Mouse (Mus musculus) G1E-ER4 (cell line): ENCODE measurements around the gene Smad6. TPM values are rescaled to one million over a fixed set of nuclear protein-coding genes. Genes with fewer than 3 reads are reported as not detected.

ENCODE experiments used
- GATA1 ChIP-seq: IDR thresholded peaks from one replicate; pipeline ENCODE4 v1.8.0; 2012; ENCODE audit warnings: low read length, inconsistent platforms
- polyA plus RNA-seq: library from polyadenylated mRNA; stranded (reverse); fragments of >175 nt; gene quantifications from 2 replicates; pipeline ENCODE4 v1.2.3, GENCODE M21; 2012

Smad6 gene
- polyA plus RNA-seq, result 11.2 and 14.2 TPM in 2 replicates

DNA sequence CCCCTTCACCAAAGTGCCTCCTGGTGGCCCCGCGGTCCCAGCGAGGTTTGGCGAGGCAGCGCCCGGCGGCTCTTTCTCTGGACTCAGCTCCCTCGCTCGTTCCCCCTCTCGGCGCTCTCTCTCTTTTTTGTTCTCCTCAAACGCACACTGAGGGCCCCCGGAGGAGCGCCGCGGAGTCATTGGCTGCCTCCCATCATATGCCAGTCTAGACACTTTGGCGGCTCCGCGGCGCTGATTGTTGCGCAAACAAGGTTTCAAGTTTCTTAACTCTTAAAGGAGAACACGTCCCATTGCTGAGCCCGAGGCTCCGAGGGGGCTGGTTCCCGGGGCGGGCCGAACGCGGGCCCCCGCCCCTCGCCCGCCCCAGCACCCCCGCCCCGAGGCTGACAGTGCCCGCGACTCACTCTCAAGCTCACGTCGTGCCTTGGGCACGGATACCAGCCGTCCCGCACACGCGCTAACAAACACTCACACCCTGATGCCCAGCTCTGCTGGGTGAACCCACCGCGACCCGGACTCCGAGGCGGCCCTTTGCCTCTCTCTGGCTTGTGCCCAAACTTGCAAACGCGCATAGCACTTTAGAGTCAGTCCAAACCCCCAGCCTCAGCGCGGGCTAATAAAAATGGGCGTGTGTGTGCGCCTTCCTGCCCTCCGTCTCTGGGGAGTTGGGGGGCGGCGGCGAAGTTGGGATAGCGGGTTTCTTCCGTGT, at the start of gene Smad6:
Smad6 (minus strand) TSS at position 207 of the 709 bp plus-strand sequence.
- no peak for TF ChIP-seq GATA1

DNA sequence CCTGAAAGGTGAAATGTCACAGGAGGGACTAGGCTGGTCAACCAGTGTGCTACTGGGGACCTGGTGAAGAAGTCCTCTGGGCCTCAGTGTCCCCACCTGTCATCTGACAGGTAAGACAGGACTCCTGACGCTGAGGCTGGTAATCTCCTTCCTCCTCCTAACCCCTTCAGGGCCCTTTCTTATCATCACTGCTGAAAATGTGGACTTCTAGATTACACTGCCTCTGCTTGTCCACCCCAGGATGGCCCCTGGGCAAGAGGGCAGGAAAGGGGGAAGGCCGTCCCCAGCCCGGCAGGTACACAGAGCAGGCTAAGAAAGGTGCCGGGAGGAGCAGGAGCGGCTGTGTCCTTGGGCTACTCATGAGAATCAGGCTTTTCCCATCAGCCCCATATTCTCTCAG, 48.8 kb upstream of the Smad6 start:
- TF ChIP-seq GATA1, result no peak

DNA sequence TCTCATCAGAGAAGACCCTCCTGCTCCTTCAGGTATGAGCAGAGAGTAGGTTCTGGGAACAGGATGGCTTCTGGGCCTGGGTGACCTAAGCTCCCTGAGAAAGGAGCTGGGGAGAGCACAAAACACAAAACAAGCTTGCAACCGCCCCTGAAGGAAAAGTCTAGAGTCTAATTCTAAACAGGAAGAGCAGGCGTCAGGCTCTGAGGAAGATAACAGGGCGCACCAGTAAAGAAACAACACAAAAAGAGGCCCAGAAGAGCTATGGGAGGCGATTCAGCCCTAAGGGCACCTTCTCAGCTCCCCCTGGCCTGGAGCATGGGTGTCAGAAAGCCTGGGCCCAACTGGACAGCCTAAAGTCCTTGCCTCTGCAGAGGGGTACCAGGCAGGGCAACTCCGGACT, 47.3 kb upstream of the Smad6 start:
- TF ChIP-seq GATA1, result no peak

DNA sequence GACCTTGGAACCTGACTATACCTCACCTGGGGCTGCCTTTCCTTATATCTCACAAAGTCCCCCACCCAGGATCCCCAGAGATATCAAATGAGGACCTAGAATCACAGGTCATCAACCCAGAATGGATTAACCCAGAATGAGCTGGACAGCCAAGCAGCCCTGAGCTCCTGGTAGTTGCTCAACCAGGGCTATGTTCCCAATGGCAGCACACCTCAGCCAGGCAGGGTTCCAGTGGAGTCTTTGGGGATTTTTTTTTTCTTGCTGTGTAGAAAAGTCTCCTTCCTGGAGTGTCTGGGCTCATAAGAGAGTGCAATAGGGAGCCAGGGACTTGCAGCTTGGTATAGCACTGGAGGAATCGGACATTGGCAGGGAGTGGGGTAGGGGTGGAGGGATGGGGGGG, 46.7 kb upstream of the Smad6 start:
- TF ChIP-seq GATA1, result no peak

DNA sequence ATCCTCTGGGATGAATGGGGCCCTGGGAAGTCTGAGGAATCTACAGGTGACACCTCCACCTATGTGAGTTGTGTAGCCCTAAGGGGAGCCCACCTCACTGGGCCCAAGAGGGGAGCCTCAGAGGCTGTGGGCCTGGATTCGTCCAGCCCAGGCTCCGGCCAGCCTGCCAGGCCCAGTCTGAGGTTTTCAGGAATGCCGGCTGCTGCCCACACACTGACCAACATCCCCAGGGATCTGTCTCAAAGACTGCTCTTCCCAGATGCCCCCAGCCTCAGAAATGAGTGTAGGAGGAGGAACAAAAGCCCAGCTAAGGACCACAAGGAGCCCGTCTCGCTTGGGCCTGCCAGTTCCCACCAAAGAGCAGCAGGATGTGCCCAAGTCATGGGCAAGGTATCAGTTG, 45.9 kb upstream of the Smad6 start:
- no peak for TF ChIP-seq GATA1

DNA sequence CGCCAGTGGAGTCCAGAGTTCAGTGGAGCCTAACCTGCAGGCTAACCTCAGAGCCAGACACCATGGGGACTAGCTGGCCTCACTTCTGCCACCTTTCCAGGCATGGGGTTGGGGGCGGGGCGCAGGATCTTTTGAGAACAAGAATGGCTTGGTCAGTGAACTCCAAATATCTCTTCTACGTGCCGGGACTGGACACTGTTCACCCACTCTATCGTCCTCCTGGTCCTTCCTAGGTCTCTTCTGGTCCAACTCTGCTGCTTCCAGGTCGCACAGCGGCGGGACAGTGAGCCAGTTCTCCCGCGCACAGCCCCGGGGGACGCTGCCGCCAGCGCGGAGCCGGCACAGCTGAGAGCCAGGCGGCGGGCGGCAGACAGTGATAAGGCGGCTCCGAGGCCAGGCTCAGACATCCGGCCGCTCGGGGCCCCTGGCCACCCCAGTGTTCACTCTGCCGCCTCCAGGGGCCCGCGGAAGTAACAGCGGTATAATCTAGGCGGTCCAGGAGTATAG, 38.2 kb upstream of the Smad6 start:
- TF ChIP-seq GATA1, result peak; percentile 10

DNA sequence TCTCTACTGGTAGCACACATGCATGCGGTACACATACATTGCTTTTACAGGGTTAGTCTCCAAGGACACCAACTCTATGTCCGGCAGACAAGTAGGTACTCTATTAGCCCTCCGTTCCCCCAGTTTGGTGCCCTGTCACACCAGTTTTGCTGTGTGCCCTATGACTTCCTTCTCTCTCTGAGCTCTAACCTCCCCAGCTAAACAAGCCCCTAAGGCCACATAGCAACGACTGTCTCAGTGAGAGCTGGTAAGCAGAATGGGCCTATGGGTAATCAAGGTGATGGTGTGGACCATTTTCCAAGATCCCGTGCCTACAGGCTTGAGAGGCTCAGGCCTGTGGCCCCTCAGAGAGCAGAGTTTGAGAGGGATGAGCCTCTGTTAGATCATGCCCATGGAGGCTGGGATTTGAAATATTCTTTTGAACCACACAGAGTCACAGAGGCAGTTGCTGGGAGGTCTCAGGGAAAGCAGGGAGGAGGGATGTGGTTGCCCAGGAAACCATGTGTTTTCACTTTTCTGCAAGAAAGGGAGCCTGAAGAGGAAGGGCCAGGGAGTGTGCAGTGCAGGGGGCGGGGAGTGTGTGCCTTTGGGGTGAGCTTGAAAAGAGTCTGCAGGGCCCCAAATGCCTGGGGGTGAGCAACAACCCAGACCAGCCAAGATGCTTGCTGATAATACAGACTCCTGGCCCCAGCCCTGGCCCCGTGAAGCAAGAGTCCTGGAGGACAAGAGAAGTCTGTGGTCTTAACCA, 36.2 kb upstream of the Smad6 start:
- TF ChIP-seq GATA1, result no peak

DNA sequence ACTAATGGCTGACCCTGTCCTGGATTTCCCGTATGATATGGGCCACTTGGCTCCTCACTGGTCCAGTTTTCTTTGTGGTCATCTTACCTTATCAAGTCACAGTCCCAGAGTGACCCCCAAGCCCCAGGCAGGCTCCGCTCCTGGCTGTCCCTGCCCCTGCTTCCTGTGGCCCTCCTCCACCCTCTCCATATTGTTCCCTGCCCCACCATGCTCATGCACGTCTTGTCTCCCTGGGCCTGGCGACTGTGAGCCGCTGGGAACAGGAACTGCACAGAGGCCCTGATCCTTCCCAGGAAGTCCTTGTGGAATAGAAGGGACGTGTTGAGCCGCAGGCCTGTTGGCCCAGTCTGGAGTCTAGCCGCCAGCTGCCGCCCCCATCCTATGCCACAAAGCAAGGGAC, 33.3 kb upstream of the Smad6 start:
- no peak for TF ChIP-seq GATA1

DNA sequence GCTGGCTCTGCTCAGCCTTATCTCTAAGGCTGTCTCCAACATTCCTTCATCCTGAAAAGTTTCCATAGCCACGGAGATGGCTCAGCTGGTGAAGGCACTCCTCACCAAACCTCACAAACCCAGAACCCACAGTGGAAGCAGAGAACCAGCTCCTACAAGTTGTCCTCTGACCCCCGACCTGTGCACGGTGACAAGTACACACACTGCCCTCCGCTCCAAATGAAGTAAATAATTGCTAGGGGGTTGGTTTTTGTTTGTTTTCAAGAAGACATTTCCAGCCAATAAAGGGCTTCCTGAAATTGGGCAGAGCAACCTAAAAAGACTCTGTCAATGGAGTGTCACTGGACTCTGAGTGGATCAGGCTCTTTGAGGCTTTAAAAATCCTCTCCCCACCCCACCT, 31.9 kb upstream of the Smad6 start:
- TF ChIP-seq GATA1, result no peak

DNA sequence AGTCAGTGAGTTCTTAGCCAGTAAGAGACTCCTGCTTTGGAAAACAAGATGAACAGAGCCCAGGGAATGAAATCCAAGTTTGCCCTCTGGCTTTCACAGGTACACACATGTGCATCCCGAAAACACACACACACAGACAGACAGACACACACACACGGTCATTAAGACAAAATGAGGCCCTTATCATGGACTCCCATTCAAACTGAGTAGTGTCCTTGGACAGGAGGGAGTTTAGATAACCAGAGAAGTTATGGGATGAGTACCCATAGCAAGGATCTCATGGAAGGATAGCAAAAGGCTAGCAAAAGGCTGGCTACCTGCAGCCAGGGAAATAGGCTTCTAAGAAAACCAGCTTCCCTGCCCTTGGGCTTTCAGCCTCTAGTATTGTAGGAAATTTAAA, 29.4 kb upstream of the Smad6 start:
- no peak for TF ChIP-seq GATA1

DNA sequence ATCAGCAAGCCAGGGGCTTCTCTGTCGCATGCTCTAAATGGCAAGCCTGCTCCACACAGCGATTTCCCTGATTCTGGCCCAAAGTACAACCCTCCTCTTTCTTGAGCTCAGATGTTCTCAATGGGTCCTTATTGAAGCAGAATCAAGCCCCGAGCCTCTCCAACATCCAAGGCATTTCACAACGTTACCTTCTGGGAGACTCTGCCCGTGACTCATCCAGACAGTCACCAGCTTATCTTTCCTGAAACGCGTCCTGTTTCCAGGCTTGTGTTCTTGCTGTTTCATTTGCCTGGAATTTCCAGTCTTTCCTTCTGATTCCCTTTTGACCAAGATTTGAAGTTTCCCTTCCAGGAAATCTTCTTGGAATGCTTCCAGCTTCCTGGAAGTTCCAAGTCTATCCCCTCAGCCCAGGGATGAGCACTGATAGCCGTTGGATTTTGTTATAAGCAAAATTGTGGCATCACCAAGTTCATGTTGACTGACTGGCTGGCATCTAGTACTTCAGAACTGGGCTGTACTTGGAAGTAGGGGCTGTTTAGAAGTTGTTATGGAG, 28.7 kb upstream of the Smad6 start:
- no peak for TF ChIP-seq GATA1

DNA sequence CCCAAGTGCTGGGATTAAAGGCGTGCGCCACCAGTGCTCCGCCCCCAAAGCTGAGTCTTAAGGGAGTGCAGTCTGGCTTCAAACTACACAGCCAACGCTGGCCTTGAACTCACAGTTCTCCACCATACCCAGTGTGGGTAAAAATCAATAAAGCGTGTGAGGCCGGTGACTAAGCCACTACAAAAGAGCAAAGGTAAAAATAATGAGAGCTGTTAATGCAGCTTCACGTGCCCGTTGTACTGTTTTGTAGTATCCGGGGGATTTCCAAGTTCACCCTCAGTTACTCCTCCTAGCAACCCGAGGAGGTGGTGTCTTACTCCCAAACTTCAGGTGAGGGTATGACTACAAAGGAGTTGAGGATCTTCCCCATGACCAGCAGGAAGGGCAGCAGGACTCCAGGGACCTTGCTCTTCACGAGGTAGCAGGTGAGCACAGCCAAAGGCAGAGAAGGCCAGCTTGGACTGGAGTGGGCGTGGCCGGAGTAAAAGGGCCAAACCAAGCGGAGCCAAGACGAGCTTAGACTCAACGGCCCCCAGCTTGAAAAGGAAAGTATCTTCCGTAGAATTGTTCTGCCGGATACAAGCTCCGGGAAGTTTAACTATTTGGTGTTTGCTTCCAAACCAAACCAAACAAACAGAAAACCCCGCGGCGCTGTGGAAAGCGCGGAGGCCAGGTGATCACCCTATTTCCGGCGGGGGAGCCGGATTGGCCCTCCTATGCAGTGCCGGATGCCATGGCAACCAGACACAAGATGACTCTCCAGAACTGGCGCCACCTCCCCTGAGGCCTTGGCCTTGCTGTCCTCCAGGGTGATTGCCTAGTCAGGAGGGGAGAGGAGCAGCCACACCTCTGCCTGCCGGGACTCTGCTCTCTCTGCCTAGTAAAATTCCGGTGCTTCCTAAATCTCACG, 27.9 kb upstream of the Smad6 start:
- TF ChIP-seq GATA1, result no peak

DNA sequence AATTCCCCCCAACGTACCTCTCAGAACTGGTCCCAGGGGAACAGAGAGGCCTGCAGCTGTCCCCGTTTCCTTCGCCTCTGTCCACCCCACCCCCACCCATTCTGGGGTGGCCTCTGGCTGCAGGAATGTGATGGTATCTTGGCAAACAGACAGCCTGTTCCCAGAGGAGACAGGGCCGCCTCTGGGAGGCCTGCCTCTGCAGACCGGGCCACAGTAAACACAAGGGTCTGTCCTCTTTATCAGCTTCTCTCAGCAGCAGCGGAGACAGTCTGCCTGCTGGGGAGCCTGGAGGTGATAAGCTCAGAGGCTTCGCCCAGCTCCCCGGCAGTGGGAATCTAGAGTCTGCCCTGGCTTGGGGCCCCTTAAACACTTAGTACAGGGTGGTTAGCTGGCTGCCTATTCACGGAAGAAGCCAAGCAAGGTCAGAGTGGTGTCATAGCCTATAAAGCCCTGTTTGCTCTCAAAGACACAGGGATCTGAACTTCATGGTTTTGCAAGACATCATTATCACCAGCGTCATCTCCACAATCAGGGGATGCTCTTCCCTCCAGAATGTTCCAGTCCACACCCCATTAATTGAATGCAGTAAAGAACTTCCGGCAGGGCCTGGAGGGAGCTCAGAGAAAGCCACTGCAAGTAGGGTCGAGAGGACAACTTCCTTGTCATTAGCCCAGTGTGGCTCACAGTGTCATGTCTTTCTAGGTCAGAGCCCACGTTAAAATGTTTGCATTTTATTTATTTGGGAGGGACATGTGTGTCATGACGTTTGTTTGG, 23.4 kb upstream of the Smad6 start:
- TF ChIP-seq GATA1, result peak; percentile 85

DNA sequence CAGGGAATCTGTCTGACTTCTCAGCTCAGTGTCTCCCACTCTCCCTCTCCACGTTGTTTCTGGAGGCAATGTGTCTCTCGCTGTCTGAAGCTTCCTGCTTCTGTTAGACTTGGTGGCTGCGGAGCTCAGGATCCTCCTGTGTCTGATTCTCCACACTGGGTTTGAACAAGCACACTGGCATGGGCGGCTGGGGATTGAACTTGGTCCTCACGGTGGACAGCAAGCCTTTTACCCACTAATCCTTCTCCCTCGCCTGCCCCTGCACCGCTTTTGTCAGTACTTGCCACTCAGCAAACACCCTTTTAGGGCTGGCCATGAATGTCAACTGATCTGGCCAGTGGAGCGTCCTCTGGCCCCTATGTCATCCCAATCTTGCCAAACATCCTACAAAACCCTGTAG, 22.5 kb upstream of the Smad6 start:
- TF ChIP-seq GATA1, result no peak

DNA sequence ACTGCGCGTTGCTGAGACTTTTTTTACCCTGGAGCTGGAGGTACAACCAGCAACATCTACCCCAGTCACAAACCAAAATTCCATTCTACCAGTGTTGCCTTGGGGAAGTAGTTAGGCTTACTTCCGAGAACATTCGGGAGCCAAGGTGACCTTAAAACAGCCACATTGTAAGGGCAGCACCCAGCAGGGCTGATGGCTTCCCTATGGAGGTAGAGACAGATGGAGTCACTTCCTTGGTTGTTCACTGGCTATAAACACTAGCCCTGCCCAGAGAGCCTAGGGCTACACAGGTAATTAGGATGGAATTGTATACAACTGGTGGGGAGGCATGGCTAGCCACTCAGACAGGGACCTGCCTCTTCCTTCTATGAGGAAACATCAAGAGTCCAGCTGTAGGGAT, 21.1 kb upstream of the Smad6 start:
- TF ChIP-seq GATA1, result no peak
